Mouse (Mus musculus) spleen, adult 2 months (tissue): ENCODE data around the gene Cdon.

Experiments used
- CTCF ChIP-seq: fragments of 200-500 bp; IDR thresholded peaks from 2 replicates; pipeline ENCODE4 v1.5.1; 2011; ENCODE audit warnings: mild to moderate bottlenecking, inconsistent platforms; ENCODE audit not compliant: insufficient read depth, insufficient read length, insufficient replicate concordance; ENCODE audit errors: extremely low read depth
- POLR2A ChIP-seq: fragments of 200-500 bp; IDR thresholded peaks from 2 replicates; pipeline ENCODE4 v1.6.1; 2011; ENCODE audit warnings: low read depth, low read length, inconsistent platforms

DNA sequence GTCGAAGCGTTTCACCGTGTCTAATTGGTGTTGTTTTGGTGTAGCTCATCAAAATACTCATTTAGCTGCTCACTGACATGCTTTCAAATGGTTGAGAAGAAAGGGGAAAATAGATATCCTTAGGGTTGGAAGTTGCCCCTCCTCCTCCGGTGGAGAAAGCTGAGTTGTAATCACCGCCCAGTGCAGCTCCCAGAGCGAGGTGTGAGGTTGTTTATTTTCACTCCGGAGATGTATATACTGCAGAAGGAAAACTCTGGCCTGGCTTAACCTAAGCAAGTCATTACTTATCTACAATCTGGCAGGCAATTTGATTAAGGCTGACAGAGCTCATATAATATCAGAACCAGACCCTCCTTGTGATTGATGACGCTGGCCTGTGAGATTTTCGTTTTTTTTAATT is 14.6 kb downstream of the Cdon start:
- TF ChIP-seq CTCF (no peak), POLR2A (no peak)
